Mouse (Mus musculus) heart, postnatal 0 days (tissue): Measurements from ENCODE around the gene Zfp334.
A peak's percentile ranks its signal among the peaks of the same experiment; 100 is the strongest.

Experiments used
- CTCF ChIP-seq: IDR thresholded peaks from 2 replicates; pipeline ENCODE4 v1.5.1; 2016; ENCODE audit warnings: antibody characterized with exemption, control low read depth, low read depth
- EP300 ChIP-seq: IDR thresholded peaks from 2 replicates; pipeline ENCODE4 v1.6.1; 2016; ENCODE audit warnings: antibody characterized with exemption, low read depth

DNA sequence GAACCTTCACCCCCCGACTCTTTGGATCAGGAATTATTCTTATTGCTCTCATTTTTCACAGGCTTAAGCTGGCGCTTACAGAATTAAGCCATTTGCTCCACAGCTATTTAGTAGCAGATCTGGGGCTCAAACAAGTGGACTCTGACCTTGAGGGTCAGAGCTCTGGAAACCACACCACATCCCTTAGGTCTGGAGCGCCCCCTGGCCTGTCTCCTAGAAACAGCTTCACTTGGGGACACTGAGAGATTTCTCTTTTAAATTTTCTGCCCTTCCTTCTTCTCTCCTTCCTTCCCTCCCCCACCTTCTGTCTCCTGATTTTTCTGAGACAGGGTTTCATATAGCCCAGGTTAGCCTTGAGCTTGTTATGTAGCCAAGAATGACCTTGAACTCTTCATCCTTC is 50.9 kb downstream of the Zfp334 start:
- TF ChIP-seq CTCF = peak; percentile 64
- no peak for TF ChIP-seq EP300
